Mouse (Mus musculus) megakaryocyte progenitor cell, adult 5-6 weeks (primary cell): ENCODE data around the gene Ankrd40. TPM values are rescaled to one million over a fixed set of nuclear protein-coding genes. Genes with fewer than 3 reads are reported as not detected.

Source experiments
- ATAC-seq: replicated peaks from 2 replicates; pipeline ENCODE4 v1.8.0; 2016; ENCODE audit warnings: mild to moderate bottlenecking, moderate TSS enrichment, inconsistent platforms; ENCODE audit not compliant: poor library complexity
- total RNA-seq, 2 experiments: library from RNA; stranded (forward) in 1 of 2; stranded (reverse) in 1 of 2; fragments of 157-497, 149-512 nt in 1 of 2; fragments of 200-1000 nt in 1 of 2; gene quantifications; 2 replicates each; pipeline versions ENCODE4 v1.2.3 to v1.2.4; 2015 to 2017

Ankrd40 gene
- total RNA-seq, 2 experiments from 2014 or later: 21.7 to 59.6 TPM

GRCm38 (mm10) chr11:94322636-94323035 lies 5.2 kb upstream of the Ankrd40 start:
- ATAC-seq: no peak

GRCm38 (mm10) chr11:94323271-94323925 lies 4.4 kb upstream of the Ankrd40 start:
- ATAC-seq: no peak

- ATAC-seq: no peak
Measured at GRCm38 (mm10) chr11:94324618-94325017, 3.2 kb upstream of the Ankrd40 start.

GRCm38 (mm10) chr11:94326961-94327411 lies 815 bp upstream of the Ankrd40 start:
- no peak for ATAC-seq

GRCm38 (mm10) chr11:94328644-94329025 lies 834 bp downstream of the Ankrd40 start:
- ATAC-seq: no peak

- ATAC-seq: peak; percentile 65
Measured at GRCm38 (mm10) chr11:94329270-94329891, 1.6 kb downstream of the Ankrd40 start.

- ATAC-seq: no peak
Measured at GRCm38 (mm10) chr11:94330211-94330610, 2.4 kb downstream of the Ankrd40 start.

GRCm38 (mm10) chr11:94332726-94333125 lies 4.9 kb downstream of the Ankrd40 start:
- ATAC-seq: no peak

- ATAC-seq: peak; percentile 92
Measured at GRCm38 (mm10) chr11:94334386-94334968, 6.7 kb downstream of the Ankrd40 start.

GRCm38 (mm10) chr11:94336551-94336950 lies 8.8 kb downstream of the Ankrd40 start:
- no peak for ATAC-seq

GRCm38 (mm10) chr11:94338347-94338746 lies 10.5 kb downstream of the Ankrd40 start:
- ATAC-seq: no peak

GRCm38 (mm10) chr11:94339732-94340585 lies 12.2 kb downstream of the Ankrd40 start:
- ATAC-seq: peak; percentile 96

GRCm38 (mm10) chr11:94340948-94341933 lies 13.4 kb downstream of the Ankrd40 start:
- ATAC-seq: no peak

GRCm38 (mm10) chr11:94342114-94342905 lies 14.5 kb downstream of the Ankrd40 start:
- peak; percentile 34; the same call in 1 of the 2 replicates for ATAC-seq

- no peak for ATAC-seq
Measured at GRCm38 (mm10) chr11:94343955-94344358, 16.2 kb downstream of the Ankrd40 start.

GRCm38 (mm10) chr11:94344470-94344869 lies 16.7 kb downstream of the Ankrd40 start:
- ATAC-seq: no peak

- ATAC-seq: no peak
Measured at GRCm38 (mm10) chr11:94345926-94346325, 18.1 kb downstream of the Ankrd40 start.

GRCm38 (mm10) chr11:94346611-94347010 lies 18.8 kb downstream of the Ankrd40 start:
- no peak for ATAC-seq

GRCm38 (mm10) chr11:94347063-94347575 lies 19.3 kb downstream of the Ankrd40 start:
- ATAC-seq: no peak
